Mouse (Mus musculus): Measurements from ENCODE around the gene Chd5.

Chd5 gene

GRCm38 (mm10) chr4:152351422-152352305 is 13.2 kb downstream of the Chd5 start:
- in situ Hi-C loops (cut with MboI, MseI) = no loop called here

DNA sequence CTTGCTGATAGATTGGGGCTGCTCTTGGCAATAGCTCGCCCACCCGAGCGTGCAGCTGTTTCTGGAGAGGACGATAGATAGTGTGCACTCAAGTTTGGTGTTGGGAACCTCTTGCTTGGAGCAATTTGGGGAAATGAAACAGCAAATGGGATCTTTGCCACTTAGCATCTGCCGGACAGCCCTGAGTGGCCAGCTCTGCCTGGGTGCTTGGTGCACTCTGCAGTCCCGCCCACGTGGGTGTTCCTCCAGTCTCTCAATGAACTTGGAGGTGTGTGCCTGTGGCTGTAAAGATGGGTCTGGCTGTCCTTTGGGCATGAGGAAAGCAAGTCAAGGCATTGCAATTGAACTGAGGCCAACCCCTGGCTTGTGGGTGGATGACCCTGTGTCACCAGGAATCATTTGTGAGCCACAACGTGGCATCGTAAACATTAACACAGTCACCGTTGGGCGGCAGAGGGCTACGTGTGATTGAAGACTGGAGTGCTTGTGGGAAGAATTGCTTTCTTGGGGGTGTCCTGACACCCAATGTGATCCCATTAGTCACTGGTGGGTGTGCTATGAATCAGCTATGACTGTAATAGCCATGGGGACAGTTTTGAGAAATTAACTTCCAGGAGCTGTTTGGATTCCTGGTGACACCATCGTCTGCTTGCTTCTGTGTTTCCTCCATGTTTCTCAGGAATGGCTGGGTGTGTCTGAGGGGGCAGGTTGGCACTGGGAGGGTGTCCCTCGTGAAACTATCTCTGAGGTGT is 15.6 kb downstream of the Chd5 start:
- in situ Hi-C loops (cut with MboI, MseI) = no loop called here

DNA sequence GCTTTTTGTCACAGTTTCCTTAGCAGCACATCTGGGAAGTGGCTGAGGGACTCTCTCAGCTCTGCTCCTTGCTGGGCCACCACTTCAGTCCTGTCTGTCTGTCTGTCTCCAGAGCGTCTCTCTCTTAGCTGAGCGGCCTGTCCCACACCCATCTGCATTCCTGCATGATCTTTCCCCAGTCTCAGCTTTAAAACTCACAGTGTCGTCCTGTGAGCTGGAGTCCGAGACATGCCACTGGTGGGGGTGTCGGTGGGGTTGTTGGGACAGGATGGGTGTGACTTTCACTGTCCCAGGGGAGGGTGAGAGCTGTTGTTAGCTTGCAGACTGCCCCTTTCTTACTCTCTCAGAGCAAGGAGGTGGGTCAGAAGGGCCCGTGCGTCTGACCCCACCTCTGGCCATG is 17.2 kb downstream of the Chd5 start:
- in situ Hi-C loops (cut with MboI, MseI) = no loop called here

GRCm38 (mm10) chr4:152359700-152360099 is 21.2 kb downstream of the Chd5 start:
- in situ Hi-C loops (cut with MboI, MseI) = no loop called here

- in situ Hi-C loops (cut with MboI, MseI) = no loop called here
Measured at GRCm38 (mm10) chr4:152360855-152361254, 22.4 kb downstream of the Chd5 start.

GRCm38 (mm10) chr4:152362180-152362579 is 23.7 kb downstream of the Chd5 start:
- in situ Hi-C loops (cut with MboI, MseI) = no loop called here

GRCm38 (mm10) chr4:152365228-152365627 is 26.8 kb downstream of the Chd5 start:
- in situ Hi-C loops (cut with MboI, MseI) = no loop called here

- in situ Hi-C loops (cut with MboI, MseI) = no loop called here
Measured at GRCm38 (mm10) chr4:152382528-152383252, 44.2 kb downstream of the Chd5 start.

DNA sequence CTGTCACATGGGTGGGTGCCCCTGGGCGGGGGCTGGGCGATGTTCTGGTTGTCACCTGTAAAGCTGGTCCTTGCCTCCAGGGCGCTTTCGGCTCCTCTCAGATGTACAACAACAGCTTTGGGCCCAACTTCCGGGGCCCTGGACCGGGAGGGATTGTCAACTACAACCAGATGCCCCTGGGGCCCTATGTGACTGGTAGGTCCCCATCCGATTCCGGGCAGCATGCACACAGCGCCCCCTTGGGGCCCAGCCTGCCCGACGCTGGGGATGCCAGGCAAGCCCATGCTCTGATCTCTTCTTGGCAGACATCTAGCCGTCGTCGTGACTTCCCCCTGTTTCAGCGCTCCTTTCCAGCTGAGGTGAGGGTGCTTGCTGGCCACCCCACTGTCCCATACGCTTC is 47.2 kb downstream of the Chd5 start:
- in situ Hi-C loops (cut with MboI, MseI) = no loop called here

DNA sequence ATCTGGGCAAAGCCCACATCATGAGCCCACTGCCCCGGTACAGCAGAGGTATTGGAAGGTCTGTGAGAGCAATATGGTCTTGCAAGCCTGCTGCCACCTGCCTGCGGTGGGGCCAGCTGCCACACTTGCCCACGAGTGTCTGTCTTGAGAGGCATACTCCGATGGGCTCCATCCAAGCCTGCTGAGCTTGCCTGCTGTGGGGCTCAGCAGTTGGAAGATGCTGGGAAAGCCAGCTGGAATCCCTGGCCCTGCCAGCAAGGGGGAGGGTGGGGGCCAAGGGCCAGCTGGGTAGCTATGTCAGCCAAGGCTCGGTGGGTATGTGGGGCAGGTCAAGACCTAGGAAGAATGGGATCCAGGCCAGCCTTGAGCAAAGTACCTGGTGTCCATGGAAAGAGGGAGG is 53.7 kb downstream of the Chd5 start:
- in situ Hi-C loops (cut with MboI, MseI) = no loop called here

DNA sequence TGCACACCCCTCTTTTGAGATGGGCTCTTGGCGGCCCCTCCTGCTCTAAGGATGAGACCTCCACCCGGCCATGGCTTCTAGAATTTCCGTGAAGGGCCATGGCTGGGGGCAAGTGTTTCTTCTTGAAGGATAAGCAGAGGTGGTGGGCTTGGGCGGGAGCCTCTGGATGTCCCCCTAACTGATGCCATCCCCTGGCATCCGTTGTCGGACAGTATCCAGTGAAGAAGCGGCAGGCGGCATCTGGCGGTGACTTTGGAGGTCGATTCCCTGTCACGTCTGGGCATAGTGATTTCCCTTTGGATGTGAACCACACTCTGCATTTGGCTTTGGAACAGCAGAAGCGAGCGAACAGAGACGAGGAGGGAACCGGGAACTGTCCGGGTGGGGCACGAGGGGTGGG is 54.2 kb downstream of the Chd5 start:
- in situ Hi-C loops (cut with MboI, MseI) = no loop called here

DNA sequence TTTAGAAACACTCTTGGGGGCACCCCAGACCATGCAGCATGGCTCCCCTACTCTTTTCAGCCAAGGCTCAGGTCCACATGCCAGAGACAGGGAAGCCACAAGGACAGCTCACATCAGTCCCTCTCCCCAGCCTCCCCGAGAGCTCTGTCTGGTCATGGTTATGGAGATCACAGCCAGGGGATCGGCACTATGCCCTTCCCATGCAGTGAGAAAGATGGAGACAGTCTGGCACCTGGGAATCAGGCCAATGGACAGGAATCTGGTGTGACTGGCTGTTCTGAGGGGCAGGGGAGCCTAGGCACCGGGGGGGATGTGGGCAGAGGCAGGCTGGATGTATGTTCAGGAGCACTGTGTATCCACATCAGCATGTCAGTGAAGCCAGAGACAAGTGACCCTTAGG is 60.5 kb downstream of the Chd5 start:
- in situ Hi-C loops (cut with MboI, MseI) = no loop called here

DNA sequence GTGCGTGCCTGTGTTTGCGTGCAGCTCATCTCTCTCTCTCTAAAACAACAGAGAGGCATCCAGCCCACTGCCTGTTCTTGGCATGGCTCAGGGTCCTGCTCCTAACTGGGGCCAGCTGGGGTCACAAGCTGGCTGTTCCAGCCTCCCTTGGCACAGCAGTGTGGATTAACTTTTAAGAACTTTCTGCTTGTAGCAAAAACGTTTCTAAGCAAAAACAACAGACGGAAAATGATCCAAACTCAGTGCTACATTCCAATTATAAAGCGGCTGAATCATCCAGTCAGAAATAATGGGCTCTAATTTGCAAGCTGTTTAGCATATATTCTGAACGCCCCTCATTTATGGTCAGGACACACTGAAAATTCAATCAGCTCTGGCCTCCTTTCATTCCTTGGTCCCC is 66.7 kb downstream of the Chd5 start:
- in situ Hi-C loops (cut with MboI, MseI) = no loop called here

DNA sequence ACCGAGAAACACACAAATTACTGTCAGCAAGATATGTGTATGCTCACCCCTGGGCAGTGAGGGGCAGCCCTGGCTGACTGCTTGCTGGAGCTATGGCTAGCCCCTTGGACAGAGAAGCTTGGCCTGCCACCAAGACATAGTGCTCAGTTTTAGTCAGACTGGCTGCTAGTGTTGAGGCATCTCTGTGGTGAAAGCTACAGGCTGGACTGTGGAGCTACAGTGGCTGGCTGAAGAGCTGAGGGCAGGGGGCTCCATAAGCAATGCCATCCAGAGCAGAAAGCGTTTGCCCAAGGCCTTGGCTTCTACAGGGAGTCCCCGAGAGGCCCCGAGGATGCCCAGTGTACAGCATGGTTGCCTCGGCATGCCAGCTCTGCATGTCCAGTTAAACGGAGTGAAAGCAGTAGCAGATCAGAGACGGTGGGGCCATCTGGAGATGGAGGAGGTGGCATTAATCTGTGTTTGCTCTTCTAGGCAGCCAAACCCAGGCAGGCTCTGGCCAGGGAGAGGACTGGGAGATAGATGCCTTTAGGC is 67.3 kb downstream of the Chd5 start:
- in situ Hi-C loops (cut with MboI, MseI) = no loop called here

GRCm38 (mm10) chr4:152406531-152406930 is 68.1 kb downstream of the Chd5 start:
- in situ Hi-C loops (cut with MboI, MseI) = no loop called here

DNA sequence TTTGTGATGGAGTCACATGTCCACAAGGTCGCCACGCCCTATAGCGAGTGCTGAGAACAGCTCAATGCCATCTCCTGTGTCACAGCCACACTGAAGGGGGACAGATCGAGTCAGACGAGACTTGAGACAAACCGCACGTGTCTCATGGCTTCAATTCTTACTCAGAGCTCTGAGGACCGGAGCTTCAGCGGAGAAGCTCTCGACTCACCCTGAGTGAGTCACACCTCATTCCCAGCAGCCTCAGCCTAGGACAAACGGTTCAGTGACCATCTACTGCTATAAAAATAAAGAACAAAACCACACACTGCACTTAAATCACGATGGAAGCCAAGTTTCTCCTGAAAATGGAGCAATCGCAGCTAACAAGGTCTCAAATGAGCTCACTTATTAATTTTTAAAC is 72.5 kb downstream of the Chd5 start:
- in situ Hi-C loops (cut with MboI, MseI) = no loop called here

GRCm38 (mm10) chr4:152412524-152413080 is 74.2 kb downstream of the Chd5 start:
- in situ Hi-C loops (cut with MboI, MseI) = no loop called here

DNA sequence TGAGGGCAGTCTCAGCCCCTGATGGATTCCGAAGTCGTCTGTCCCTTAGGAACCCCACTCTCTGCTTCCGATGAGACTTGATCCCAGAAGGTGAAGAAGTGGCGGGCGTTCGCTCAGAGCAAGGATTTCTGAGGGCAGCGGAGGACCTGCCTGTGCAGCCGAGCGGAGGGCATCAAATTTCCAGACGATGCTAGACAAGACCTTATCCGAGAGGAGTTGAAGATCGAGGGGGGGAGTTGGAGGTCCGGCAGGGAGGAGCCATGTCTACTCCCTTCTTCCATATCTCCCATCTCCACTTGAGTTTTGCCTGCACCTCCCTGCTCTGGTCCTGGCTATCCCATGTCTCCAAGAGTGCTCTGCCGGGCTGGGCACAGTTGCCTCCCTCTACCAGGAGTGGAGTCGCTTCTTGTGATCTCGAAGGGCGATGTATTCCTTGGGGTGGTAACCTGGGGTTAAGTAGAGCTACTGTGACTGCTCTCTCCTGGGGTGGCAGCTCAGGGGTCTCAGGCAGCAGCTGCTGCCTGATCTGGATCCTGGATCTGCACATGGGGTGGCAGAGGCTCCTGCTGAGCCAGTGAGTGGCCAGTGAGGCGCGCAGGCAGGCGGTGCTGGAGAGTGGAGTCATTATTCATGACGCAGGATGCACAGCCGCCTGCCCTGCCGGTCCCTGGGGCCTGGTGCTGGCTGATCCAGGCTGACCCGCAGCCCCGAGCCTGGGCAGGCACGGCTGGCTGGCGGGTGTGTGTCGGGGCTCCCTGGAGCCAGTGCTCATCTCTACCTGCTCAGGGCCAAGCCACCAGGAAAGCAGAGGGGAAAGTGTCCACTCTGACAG is 80.0 kb downstream of the Chd5 start:
- in situ Hi-C loops (cut with MboI, MseI) = no loop called here

- in situ Hi-C loops (cut with MboI, MseI) = no loop called here
Measured at GRCm38 (mm10) chr4:152423576-152423975, 85.1 kb downstream of the Chd5 start.

DNA sequence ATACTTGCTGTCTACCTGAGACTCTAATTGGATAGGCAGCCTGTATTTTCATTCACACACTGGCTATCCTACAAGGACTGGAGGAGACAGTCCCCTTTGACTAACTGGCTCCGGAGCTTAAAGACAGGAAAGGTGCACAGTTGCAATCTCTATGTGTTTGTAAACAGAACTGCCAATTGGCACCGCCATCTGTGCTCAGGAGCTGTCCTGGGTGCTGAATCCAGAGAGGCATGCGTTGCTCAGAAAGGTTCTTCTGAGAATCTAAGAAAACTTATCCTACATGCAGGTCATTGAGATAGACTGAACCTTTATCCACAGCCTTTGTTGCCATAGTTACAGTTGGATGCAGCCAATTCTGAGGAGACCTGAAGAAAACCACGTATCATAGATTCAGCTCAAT is 85.9 kb downstream of the Chd5 start:
- in situ Hi-C loops (cut with MboI, MseI) = no loop called here

DNA sequence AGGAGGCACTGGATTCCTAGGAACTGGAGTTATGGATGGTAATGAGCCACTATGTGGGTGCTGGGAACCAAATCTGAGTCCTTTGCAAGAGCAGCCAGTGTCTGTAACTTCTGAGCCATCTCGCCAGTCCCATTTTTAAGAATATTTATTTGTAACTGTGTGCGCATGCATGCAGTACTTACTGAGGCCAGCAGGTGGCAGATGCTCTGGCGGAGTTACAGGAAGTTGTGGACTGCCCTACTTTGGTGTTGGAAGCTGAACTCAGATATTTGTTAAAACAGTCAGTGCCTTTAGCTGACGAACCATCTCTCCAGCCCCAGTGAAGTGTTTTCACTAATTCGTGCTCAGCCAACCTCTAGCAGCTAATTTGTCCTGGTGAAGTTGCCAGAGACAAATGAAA is 86.5 kb downstream of the Chd5 start:
- in situ Hi-C loops (cut with MboI, MseI) = loop anchor here (5.0 to 25.0 kb wide), 2 partner anchors 88 to 1537 kb away; partner anchors contain the start of genes A430005L14Rik and Chd5
